Mouse (Mus musculus) brain, adult 2 months (tissue): ENCODE results near the gene Myrfl.

Experiments used
- DNase-seq: peaks from one replicate; pipeline ENCODE4 v3.0.0; 2011; ENCODE audit warnings: low read depth, low spot score

Myrfl gene

DNA sequence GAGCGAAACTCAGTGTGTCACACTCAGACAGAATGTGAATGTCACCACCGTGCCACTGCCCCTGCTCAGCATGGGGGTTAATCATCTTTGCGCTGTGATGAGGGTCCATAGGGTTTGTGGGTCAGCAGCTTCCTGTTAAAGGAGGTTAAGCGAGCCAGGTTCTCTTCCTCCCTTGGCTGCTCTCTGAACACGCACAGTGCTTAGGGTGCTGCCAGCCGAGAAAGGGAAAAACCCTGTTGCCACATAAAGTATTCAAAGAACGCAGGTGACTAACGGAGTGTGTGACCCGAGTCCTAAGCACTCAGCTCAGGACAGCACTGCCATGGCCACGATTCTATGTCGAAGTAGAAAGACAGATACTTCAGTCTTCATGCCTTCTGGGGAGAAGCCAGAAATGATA is 69.4 kb downstream of the Myrfl start:
- DNase-seq, result no peak

DNA sequence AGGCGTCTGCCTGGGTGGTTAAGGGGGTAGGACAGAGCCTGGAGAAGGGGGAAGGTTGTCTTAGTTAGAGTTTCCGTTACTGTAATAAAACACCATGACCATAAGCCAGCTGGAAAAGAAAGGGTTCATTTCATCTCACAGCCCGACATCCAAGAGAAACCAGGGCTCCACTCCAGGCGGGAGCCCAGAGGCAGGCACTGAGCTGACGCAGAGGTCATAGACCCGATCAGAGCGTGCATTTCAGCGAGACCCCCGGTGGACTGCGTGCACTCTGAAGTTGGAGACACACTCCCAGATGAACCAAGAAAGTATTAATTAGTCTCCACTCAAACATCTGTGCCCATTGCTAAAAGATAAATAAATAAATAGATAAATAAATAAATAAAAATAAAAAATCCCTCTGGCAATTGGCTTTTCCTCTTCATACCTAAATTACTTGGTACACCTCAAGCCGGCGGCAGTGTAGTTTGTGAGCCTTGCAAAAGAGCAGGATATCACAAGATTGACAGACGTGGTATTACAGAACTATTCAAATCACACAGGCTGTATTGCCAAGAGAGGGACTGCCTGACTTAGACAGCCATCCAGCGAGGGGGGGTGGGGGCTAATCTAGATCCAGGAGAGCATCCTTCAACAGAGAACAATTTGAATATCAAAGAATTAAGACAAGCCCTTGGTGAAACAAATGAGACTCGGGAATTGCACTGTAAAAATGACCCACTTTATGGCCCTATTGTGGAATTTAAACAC is 81.2 kb downstream of the Myrfl start:
- no peak for DNase-seq

DNA sequence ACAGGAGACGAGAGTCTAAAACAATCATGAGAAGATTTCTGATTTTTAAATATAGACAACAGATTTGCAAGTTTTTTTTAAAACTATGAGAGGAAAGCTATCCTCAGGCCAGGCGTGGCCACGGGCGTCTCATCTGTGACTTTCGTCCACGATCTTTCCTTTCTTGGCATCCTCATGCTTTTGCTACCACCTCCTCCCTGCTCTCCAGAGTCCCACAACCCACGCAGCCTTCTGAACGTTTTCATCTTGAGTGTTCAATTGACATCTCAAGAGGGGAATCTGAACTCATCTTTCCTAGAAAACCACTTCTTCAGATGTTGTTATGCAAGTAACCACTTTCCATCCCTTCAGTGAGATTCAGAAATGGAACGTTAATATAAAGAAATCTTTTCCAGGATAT is 83.6 kb downstream of the Myrfl start:
- peak; percentile 53 for DNase-seq

DNA sequence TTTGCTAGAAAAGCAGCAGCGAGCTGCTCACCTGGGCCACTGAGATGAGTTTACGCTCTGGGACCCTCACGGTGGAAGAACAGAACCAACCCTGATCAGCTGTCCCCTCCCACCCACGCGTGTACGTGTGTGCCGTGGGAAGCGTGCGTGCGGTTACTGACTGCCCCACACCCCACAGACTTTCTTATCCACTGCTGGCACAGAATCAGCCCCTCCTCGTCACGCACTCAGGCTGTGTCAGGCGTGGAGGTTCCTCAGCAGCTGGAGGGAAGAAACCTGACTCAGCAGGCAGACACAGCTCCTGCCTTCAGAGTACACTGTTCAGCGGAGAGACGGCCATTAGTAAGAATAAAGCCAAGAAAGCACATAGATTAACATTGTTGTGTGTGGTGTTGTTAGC is 86.0 kb downstream of the Myrfl start:
- DNase-seq, result peak; percentile 80

DNA sequence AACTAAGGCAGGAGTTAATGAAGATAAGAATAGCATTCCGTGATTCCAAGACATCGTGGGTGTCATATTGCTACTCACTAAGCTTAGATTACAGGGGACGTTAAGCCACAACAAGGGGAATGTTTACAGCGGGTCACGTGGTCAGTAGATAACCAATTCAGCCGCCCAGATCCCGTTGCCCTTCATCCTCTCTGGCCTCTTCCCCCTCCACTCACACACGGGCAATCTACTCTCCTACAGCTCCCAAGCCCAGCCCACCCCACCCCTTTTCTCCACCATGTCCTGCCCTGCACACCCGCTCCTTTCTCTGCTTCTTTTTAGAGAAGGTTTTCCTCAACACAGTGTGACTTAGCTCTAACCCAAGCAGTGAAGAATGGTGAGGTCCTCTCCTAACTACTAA is 87.3 kb downstream of the Myrfl start:
- no peak for DNase-seq

DNA sequence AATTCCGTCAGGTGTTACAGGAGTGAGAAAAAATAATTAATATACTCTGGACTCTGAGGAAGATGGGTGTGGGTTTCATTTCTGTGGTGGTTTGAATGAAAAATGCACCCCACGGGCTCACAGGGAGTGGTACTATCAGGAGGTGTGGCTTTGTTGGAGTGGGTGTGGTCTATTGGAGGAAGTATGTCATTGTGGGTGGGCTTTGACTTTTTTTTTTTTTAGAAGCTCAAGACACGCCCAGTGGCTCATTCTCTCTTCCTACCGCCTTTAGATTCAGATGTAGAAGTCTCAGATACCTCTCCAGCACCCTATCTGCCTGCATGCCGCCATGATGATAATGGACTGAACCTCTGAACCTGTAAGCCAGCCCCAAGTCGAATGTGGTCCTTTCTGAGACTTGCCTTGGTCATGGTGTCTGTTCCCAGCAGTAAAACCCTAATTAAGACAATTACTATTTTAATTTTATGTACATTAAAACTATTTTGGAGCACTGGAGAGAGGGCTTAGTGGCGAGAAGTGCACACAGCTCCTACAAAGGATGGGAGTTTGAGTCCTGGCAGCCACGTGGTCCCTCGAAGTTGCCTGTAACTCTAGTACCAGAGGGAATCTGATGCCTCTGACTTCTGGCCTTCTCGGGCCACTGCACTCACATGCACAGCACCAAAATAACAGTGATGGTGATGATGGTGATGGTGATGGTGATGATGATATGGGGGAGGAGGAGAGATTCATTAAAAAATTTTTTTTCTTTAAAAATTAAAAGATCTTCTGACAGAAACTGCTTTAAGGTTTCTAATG is 88.0 kb downstream of the Myrfl start:
- DNase-seq, result no peak

DNA sequence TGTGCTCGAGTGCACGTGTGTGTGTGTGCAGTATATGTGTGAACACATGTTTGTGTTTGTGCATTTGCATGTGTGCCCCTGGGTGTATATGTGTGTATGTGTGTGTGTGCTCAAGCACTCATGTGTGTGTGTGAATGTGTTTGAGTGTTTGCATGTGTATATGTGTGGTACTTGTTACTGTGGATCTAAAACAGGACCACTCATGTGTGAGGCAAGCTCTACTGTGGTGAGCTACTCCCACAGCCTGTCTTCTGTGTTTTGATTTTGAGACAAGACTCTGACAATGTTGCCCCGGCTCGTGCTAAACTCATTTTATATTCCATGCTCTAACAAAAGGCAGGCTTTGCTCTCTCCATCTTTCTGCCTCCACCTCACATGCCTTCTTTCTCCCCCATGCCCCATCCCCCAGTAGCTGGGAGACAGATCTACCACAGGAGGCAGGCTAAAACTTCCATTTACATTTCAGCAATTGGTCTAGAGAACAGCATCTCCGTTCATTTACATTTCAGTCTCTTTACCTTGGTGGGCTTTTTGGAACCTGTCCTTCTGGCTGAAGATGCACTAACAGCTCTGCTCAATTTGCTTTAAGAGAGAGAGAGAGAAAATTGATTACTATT is 94.4 kb downstream of the Myrfl start:
- peak; percentile 10 for DNase-seq

DNA sequence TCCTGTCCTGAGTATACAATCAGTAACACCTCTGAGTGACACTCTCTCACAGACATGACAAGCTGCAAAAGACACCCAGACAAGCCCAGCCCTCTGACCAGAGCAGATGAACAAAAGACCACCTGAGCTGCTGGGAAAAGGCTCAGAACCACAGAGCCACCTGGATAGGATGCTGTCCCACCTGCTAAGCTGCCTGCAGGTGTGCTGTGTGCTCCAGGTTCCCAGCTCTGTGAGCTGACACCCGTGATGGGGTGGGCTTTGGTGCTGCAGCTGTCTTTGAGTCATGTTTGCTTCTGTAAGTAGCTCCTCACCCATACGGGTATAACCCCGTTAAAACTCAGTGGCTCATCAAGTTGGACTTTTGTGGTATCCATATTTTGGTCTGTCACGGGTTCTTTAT is 95.4 kb downstream of the Myrfl start:
- DNase-seq, result no peak

DNA sequence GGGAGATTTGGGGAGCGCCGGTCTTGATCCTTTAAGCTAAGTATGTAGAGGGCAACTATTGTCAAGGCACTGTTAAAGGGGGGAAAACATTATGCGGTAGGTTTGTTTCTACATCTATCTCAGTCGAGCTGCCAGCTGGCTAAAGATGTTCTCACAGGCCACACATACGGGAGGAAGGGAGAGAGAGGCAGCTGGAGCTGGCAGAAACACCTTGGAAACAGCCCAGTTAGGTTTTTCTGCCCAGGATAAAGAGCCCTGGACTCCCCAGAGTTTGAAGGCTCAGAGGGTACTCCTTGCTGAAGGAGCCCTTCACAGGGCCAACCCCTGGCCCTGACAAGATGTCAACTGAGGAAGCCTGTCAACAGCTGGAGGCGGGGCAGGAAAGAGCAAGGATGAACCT is 100.7 kb downstream of the Myrfl start:
- DNase-seq, result no peak

DNA sequence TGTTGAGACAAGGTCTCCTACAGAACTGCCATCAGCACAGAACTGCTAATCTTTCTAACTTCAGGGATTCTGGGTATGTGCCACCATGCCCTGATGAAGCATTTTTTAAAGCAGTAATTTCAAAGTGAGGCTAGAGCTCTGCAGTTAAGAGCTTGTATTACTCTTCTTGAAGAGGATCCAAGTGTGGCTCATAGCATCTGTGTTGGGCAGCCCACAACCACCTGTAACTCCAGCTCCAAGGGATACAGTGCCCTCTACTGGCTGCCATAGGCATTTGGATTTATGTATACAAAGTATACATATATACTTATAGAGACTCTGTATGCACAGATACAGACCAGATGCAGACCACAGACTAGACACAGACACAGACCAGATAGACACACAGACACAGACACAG is 107.6 kb downstream of the Myrfl start:
- peak; percentile 90 for DNase-seq

DNA sequence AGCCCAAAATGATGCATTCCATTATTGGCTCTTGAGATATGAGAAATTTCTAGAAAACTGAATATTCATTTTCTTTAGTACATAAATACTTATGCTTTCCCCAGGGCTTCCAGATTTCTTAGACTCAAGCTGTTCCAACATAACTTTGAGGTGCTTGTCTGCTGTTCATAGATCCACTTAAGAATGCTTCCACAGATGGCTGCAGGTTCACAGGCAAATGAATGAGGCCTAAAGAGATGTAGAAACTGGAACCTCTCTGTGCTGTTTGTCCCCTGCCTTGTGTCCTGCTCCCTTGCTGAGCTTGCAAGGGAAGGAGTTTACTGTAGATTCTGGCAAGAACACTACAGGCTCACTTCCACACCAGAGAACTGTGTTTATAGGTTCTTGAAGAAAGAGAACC is 108.3 kb downstream of the Myrfl start:
- peak; percentile 52 for DNase-seq

DNA sequence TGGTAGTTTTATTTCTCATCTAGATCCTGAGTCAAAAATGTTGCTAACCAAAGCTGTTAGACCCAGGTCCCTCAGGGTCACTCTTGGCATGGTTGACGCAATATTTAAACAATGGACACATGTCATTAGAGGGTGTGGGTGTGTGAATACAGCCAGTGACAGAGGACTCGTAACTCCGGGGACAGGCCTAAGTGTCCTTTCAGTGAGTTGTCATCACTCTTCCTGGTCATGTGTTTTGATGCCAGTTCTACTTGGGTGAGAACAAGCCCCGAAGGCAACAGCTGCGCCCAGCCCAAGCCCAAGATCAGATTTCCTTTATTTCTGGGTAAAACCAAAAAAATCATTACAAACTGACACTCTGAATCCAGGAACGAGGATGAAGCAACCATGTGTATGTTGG is 112.6 kb downstream of the Myrfl start:
- no peak for DNase-seq

DNA sequence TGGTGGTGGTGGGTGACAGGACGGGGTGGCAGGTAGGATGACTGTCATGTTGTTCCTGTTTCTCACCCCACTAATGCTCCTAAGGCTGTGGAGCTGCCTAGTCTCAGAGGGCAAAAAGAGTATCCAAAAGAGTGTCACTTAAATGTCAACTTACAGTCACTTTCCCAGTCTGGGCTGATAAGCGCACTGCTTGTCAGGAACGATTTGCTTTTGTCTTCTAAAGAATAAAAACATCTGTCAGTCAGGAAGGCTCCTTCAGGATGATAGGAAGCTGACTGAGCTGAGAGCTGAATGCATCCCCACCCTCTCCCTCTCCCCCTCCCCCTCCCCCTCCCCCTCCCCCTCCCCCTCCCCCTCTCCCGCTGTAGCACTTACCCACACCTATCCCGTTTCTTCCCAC is 113.7 kb downstream of the Myrfl start:
- DNase-seq, result no peak

DNA sequence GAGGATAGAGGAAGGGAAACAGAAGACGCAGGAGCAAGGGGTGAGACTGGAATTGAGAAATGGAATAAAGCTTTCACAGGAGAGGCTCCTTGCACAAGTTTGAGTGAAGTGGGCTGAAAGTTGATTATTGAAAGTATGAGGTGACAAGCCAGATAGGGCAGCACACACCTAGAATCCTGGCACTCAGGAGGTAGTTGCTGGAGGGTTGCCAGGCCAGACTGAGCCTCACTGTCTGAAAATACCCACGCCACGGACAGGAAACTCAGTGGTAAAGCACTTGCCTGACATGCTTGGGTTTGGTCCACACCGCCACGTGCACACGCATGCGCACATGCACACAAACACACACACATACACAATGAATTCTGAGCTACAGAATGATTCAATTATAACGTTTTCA is 118.8 kb downstream of the Myrfl start:
- DNase-seq, result peak; percentile 33

DNA sequence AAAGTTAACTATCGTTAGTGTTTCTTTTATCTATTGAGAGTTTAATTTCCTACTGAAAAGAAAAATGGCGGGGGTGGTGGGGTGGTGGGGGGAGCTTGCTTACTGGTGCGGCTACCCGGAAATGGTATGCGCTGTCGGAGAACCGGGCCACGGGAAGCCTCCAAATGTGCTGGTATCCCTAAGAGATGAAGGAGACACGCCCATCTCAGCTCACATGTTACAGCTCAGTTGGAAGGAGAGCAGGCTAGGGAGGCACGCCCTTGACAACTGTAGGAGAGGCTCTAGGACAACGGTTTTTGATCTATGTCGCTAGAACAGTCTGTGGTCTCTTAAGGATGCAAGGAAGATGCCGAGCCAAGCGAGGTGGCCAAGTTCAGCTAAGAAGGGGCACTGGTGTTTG is 119.9 kb downstream of the Myrfl start:
- no peak for DNase-seq

DNA sequence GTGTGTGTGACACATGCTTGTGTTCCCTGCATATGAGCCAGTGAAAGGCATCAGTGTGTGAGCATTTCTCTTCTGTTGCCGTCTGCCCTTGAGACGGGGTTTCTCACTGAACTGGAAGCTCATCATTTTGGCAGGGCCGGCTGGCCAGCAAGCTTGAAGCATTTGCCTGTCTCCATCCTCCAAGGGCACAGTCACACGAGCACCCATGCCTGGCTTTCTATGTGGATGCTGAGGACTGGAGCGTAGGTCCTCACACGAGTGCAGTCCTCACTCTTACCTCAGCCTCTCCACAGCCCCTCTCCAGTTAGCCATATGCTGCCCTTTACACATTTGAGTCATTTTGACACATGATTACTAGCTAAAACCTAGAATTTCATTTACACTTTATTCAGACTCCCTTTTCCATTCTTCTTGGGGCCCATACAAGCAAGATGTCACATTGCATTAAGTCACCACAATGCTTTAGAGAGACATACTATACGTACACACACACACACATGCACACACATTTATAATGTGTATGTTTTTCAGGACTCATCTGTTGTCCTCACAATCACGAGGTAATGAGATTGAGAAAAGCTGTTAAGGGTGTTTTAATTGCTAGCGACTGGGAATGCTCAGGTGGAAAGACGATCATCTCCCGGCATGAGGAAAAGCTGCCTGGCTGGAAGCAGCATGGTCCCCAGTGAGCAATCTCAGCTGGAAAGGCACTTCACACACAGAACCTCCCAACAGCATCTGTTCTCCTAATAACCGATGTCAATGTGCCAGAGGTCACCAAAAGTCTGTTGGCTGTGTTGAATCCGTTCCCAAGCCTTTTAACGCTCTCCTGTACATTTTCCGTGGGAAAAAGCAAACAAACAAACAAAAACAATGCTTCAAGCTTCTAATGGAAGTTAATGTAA is 122.6 kb downstream of the Myrfl start:
- peak; percentile 85 for DNase-seq

DNA sequence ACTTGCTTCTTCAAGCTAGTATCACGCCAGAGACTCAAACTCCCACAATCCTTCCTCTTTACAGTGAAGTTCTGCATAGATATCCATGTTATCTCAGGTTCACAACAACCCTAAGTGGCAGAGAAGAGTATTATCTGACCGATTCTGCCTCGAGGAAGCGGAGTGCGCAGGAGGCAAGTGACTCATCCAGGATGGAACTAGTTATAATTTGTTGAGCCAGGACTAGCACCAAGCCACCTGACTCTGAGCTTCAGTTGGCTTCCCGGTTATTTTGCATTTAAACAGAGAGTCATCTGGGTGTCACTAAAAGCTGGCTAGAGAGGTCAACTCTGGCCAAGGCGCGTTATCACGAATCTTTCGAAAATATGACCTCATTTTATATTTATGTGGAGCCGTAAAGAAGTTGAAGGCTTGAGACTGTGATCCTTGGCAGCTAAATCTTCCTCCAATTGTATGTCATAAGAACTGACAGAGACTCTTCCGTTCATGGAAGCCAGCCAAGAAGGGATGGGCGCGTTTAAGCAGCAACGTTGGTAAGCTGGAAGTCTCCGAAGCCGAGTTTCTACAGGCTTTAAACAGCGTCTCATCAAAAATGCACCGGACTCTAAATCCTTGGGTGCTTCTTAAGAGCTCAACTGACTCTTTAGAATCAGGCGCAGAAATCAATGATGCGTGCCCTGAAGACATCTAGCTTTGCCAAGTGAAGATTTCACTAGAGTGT is 125.3 kb downstream of the Myrfl start:
- DNase-seq, result peak; percentile 59

DNA sequence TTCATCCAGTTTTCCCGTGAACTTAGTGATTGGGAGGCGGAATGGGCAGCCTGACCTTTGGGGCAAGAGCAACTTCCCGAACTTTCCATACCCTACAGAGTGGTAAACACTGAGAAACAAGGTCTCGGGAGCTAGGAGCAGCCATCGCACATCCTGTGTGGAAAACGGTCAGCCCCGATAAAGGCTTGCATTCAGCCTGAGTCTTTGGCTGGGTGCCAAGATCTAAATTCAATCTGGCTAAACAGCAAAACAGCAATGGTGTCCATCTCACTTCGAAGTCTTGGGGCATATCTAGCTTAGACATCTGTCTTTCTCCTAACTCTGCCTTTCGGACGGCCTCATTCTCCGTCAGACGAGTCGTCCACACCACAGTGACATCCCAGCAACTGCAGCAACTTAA is 128.1 kb downstream of the Myrfl start:
- DNase-seq, result peak; percentile 57

DNA sequence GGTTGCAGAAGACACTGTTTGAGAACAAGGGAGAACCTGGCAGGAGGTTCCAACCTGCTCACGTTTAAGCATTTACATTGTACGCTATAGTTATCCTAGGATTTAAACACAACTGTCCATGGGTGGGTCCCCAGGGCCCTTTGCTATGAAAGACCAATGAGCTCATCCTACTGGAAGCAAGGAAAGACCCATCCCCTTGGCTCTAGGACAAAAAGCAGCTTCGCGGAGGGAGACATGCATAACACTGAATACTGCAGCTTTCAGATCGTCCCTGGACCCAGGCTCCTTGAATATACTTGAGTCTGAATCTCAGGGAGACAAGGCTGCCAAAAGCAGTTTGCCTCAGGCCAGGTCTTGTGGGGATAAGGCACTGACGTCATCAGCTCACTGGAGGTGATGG is 130.2 kb downstream of the Myrfl start:
- no peak for DNase-seq

DNA sequence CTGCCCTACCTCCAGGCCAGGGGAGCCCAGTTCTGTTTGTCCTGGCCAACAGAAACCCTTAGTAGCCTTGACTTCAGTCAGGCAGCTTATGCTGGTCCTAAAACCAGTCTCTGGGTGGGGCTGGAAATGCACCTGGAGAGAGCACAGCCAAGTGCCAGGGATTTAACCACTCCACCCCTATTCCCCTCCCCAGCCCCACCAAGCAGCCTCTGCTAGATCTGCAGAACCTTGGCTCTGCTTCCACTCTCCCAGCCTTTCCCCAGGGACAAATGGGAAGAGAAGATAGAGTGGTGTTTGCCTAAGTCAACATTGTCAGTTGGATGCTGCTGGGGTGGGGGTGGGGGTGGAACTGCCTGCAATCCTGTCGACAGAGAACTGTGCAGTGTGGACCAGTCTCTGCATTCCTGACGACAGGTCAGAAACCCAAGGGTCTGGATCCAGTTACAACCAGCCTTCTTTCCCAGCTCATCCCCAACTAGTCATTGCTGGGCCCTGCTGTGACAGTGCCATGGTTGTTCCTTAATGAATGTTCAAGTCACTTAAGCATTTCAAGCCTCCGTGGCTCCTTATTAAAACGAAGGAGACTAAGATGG is 135.1 kb downstream of the Myrfl start:
- no peak for DNase-seq

DNA sequence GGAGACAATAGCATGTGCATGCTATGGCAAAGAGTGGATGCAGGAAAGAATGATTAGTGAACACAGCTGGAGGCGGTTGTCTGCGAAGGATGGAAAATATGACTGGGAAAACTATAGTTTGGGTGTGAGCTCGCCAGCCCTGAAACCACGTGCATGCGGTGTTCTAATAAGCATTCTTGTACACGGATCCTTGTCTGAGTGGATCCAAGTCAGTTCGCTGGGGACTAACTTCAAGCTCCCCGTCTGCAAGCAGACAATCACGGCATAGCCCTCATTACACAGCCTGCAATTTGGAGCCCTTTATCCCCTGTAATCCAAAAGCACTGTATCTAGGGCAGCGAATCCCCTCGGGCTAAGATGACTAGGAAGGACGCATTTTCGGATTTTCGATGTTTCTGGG is 136.2 kb downstream of the Myrfl start:
- DNase-seq, result peak; percentile 38
